Mouse (Mus musculus) layer of hippocampus, adult 9-10 months (tissue): ENCODE measurements around the gene Fam216a.
A peak's percentile ranks its signal among the peaks of the same experiment; 100 is the strongest.
"Not testable (repeated sequence)": the region's sequence is repeated elsewhere in the genome, so short reads cannot be mapped to it uniquely, and the experiment has no call there.

Source experiments
- DNase-seq: peaks from one replicate; pipeline ENCODE4 v3.0.0; 2022; ENCODE audit warnings: low spot score

Gene Fam216a

GRCm38 (mm10) chr5:122320205-122320781 lies 51.9 kb downstream of the Fam216a start:
- no peak for DNase-seq

- no peak for DNase-seq
These were observed 52.5 kb downstream of the Fam216a start for GRCm38 (mm10) chr5:122319474-122320204.

GRCm38 (mm10) chr5:122318976-122319375 lies 53.2 kb downstream of the Fam216a start:
- not testable (repeated sequence) for DNase-seq

GRCm38 (mm10) chr5:122318100-122318499 lies 54.1 kb downstream of the Fam216a start:
- DNase-seq = no peak

- no peak for DNase-seq
These were observed 54.7 kb downstream of the Fam216a start for GRCm38 (mm10) chr5:122317329-122318045.

DNA sequence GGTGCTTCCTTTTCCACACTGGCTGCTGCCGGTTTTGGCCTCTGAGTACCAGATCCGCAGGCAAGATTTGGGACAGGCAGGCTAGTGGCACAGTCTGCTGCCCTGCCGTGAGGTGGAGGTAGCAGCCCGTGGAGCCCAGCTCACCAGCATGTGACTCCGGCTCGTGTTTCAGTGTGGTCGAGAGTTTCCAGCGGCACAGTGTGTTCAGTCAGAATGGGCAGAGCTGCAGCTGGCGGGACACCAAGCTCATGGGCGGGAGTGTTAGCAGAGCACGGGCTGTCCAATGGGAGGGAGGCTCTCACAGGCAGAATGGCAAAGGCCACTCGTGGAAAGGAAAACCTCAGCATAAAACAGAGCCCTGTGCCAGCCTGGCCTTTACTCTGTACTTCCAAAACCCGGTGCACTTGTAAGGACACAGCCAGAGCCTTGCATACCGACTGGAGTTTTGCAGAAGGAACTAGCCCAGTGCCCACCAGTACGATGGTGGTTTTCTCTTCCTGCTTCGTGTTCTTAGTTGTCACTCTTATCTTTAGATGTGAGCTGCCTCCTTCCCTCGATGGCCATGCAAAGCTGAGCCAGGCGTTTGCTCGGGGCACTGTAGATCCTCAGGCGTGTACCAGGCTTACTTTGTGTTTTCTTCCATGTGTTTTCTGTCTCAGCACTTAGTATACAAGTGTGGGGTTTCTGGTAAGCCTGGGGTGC lies 57.0 kb downstream of the Fam216a start:
- peak; percentile 84 for DNase-seq
